Mouse (Mus musculus): ENCODE data around the gene Cd300lg.

- TF ChIP-seq POLR2A (IDR thresholded peaks at IDR 0.05; ENCODE audit: insufficient read length, low read depth) (no peak), MAX (IDR thresholded peaks at IDR 0.05; ENCODE audit: low read depth) (no peak), TCF12 (IDR thresholded peaks at IDR 0.05; ENCODE audit: insufficient read depth, poor library complexity, severe bottlenecking) (no peak), MYOG (IDR thresholded peaks at IDR 0.05; ENCODE audit: control insufficient read depth in 1 of 3, insufficient read depth in 1 of 3, insufficient read length in 2 of 3, low read depth in 2 of 3) (no peak)
Observed at GRCm38 (mm10) chr11:101995938-101996337, 45.4 kb upstream of the Cd300lg start.

All from myocyte (in vitro differentiated cells).